Mouse (Mus musculus) brain, embryonic 14.5 days (tissue): ENCODE results near the gene Kalrn. TPM values are rescaled to one million over a fixed set of nuclear protein-coding genes. Genes with fewer than 3 reads are reported as not detected.

Experiments
- DNase-seq: peaks from one replicate; pipeline ENCODE4 v3.0.0-alpha.2; 2011; ENCODE audit warnings: low read depth
- CTCF ChIP-seq: fragments of 200-500 bp; IDR thresholded peaks from 2 replicates; pipeline ENCODE4 v1.5.1; 2012; ENCODE audit warnings: inconsistent platforms, mild to moderate bottlenecking, moderate library complexity, borderline replicate concordance; ENCODE audit not compliant: insufficient read depth, insufficient read length; ENCODE audit errors: extremely low read depth
- POLR2A ChIP-seq: fragments of 200-500 bp; IDR thresholded peaks from 2 replicates; pipeline ENCODE4 v1.6.1; 2012; ENCODE audit warnings: mild to moderate bottlenecking, inconsistent platforms, borderline replicate concordance; ENCODE audit not compliant: poor library complexity, insufficient read depth, insufficient read length, severe bottlenecking; ENCODE audit errors: extremely low read depth
- polyA plus RNA-seq: library from polyadenylated mRNA; depleted of rRNA; stranded (reverse); fragments of >200 nt; gene quantifications from 2 replicates; pipeline ENCODE4 v1.2.3, GENCODE M21; 2012

Kalrn gene
- polyA plus RNA-seq, 1 experiment = 52.2 TPM

- DNase-seq = peak; percentile 79
- TF ChIP-seq POLR2A (no peak), CTCF (no peak)
These were observed 104.0 kb downstream of the Kalrn start for GRCm38 (mm10) chr16:34469277-34469868.

GRCm38 (mm10) chr16:34466649-34467048, 106.7 kb downstream of the Kalrn start:
- DNase-seq = no peak
- TF ChIP-seq POLR2A = no peak
- TF ChIP-seq CTCF = no peak

- peak; percentile 95 for DNase-seq
- no peak for TF ChIP-seq POLR2A
- no peak for TF ChIP-seq CTCF
These were observed 117.0 kb downstream of the Kalrn start for GRCm38 (mm10) chr16:34456314-34456713.

- TF ChIP-seq POLR2A (no peak), CTCF (no peak)
- no peak for DNase-seq
These were observed 127.7 kb downstream of the Kalrn start for GRCm38 (mm10) chr16:34445666-34446065.

GRCm38 (mm10) chr16:34441704-34442103, 131.6 kb downstream of the Kalrn start:
- DNase-seq = no peak
- TF ChIP-seq CTCF = no peak
- TF ChIP-seq POLR2A = no peak

GRCm38 (mm10) chr16:34440994-34441414, 132.3 kb downstream of the Kalrn start:
- TF ChIP-seq CTCF (no peak), POLR2A (no peak)
- peak; percentile 93 for DNase-seq

- TF ChIP-seq POLR2A (no peak), CTCF (no peak)
- DNase-seq = peak; percentile 70
These were observed 133.2 kb downstream of the Kalrn start for GRCm38 (mm10) chr16:34440019-34440615.

- peak; percentile 93 for DNase-seq
- TF ChIP-seq CTCF (no peak), POLR2A (no peak)
These were observed 143.2 kb downstream of the Kalrn start for GRCm38 (mm10) chr16:34430131-34430530.

GRCm38 (mm10) chr16:34427654-34428053, 145.7 kb downstream of the Kalrn start:
- DNase-seq = no peak
- TF ChIP-seq POLR2A = no peak
- no peak for TF ChIP-seq CTCF

- TF ChIP-seq CTCF (no peak), POLR2A (no peak)
- DNase-seq = no peak
These were observed 151.9 kb downstream of the Kalrn start for GRCm38 (mm10) chr16:34421473-34421872.

GRCm38 (mm10) chr16:34417966-34418365, 155.4 kb downstream of the Kalrn start:
- TF ChIP-seq CTCF = no peak
- TF ChIP-seq POLR2A = no peak
- DNase-seq = no peak

GRCm38 (mm10) chr16:34417383-34417782, 155.9 kb downstream of the Kalrn start:
- TF ChIP-seq POLR2A (no peak), CTCF (no peak)
- no peak for DNase-seq
